Mouse (Mus musculus): Measurements from ENCODE around the gene Mageb4. TPM values are rescaled to one million over a fixed set of nuclear protein-coding genes. Genes with fewer than 3 reads are reported as not detected.
"Not testable (repeated sequence)": the region's sequence is repeated elsewhere in the genome, so short reads cannot be mapped to it uniquely, and the experiment has no call there.

Gene Mageb4
- polyA plus RNA-seq (2015; fragmentation: Nextera tagmentation; extraction: Ambion mirVana) = not detected in 2 replicates

DNA sequence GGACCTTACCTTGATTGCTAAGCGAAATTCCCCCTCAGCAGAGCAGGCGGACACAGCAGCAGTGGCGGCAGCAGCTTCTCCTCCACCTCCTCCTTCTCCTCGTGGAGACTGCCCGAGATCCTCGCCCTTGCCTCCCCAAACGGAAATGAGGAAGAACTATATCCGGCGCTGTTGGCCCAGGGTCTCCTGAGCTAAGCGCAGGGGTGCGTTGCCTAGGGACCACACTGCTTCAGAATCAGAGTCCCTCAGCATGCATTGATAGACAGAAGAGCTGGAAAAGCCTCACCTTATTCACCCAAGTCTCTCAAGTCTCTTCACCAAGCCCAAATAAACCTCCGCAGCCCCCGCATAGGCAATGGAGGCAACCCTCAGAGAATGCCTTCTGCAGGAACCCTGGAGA, at the start of gene Mageb4:
Gene Mageb4, minus strand, starts transcription at position 101 of the 400 bp plus-strand sequence.
- not testable (repeated sequence) for H3K27ac ChIP-seq (ENCODE audit: low read length); H3K36me3 ChIP-seq (ENCODE audit: insufficient read depth, low read length); H3K4me2 ChIP-seq (replicated peaks; ENCODE audit: low read depth, low read length); H3K4me3 ChIP-seq (ENCODE audit: low read length); H3K9ac ChIP-seq (replicated peaks; ENCODE audit: low read length); H3K4me1 ChIP-seq (ENCODE audit: insufficient read depth, low read length); H3K9me3 ChIP-seq (ENCODE audit: low read length); H3K27me3 ChIP-seq (ENCODE audit: insufficient read depth, low read length); ATAC-seq (ENCODE audit: low FRiP score, low TSS enrichment)
- no CpG with 5 or more reads among the region's 13 CpGs for WGBS

DNA sequence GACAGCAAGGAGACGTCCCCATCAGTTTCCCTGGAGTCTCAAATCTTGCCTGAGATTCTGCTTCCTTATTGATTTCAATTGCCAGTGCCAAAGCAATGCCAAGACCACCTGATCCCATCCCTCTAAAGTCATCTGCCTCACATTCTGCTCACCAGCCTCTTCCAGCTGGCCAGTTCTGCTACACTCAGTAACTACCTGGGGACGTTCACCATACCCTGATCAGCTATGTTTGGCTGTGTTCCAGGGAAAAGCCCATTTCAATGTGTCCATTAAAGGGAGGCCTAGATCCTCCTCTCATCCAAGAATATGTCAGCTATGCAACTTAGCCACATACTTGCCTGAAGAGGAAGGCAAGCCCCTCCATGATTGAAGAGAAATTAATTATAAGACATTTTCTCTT, 20.3 kb downstream of the Mageb4 start:
- H3K9me3 ChIP-seq (ENCODE audit: low read length); H3K4me2 ChIP-seq (replicated peaks; ENCODE audit: low read depth, low read length); H3K27ac ChIP-seq (ENCODE audit: low read length); ATAC-seq (ENCODE audit: low FRiP score, low TSS enrichment); H3K36me3 ChIP-seq (ENCODE audit: insufficient read depth, low read length); H3K9ac ChIP-seq (replicated peaks; ENCODE audit: low read length); H3K27me3 ChIP-seq (ENCODE audit: insufficient read depth, low read length); H3K4me3 ChIP-seq (ENCODE audit: low read length); H3K4me1 ChIP-seq (ENCODE audit: insufficient read depth, low read length): not testable (repeated sequence)
- 67% methylated on average over 1 of the region's 2 CpGs for WGBS

DNA sequence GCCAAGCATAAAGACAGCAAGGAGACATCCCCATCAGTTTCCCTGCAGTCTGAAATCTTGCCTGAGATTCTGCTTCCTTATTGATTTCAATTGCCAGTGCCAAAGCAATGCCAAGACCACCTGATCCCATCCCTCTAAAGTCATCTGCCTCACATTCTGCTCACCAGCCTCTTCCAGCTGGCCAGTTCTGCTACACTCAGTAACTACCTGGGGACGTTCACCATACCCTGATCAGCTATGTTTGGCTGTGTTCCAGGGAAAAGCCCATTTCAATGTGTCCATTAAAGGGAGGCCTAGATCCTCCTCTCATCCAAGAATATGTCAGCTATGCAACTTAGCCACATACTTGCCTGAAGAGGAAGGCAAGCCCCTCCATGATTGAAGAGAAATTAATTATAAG, 58.9 kb downstream of the Mageb4 start:
- H3K27me3 ChIP-seq (ENCODE audit: insufficient read depth, low read length); H3K4me2 ChIP-seq (replicated peaks; ENCODE audit: low read depth, low read length); H3K4me1 ChIP-seq (ENCODE audit: insufficient read depth, low read length); H3K4me3 ChIP-seq (ENCODE audit: low read length); H3K9ac ChIP-seq (replicated peaks; ENCODE audit: low read length); H3K36me3 ChIP-seq (ENCODE audit: insufficient read depth, low read length); H3K9me3 ChIP-seq (ENCODE audit: low read length); ATAC-seq (ENCODE audit: low FRiP score, low TSS enrichment); H3K27ac ChIP-seq (ENCODE audit: low read length): not testable (repeated sequence)
- no CpG with 5 or more reads among the region's 1 CpGs for WGBS

DNA sequence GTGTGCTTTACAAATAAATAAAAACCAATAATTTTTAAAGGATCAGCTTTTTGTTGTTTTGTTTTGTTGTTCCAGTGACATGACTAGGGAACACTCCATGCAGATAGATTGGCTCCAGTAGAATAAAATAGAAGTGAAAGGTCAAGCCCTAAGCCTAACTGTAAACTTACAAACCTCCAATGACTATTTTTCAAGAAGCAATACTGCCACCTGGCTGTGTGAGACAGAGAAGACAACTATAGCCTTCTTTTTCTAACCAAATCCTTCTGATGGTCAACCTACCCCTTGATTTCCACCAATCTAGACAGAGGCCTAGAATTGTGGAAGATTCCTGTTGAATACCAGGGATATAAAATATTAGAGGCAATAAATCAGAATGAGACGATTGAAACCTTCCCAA, 67.6 kb downstream of the Mageb4 start:
- H3K9ac ChIP-seq (replicated peaks; ENCODE audit: low read length) = no peak overlapping the region
- H3K27me3 ChIP-seq (ENCODE audit: insufficient read depth, low read length) = no peaks in the 10 kb centered on the region
- H3K9me3 ChIP-seq (ENCODE audit: low read length) = no peaks in the 10 kb centered on the region
- H3K4me2 ChIP-seq (replicated peaks; ENCODE audit: low read depth, low read length) = no peak overlapping the region
- no peaks in the 10 kb centered on the region for H3K4me1 ChIP-seq (ENCODE audit: insufficient read depth, low read length)
- no peak for ATAC-seq (ENCODE audit: low FRiP score, low TSS enrichment)
- no CpG with 5 or more reads among the region's 1 CpGs for WGBS
- H3K4me3 ChIP-seq (ENCODE audit: low read length) = no peak overlapping the region
- no peaks in the 10 kb centered on the region for H3K36me3 ChIP-seq (ENCODE audit: insufficient read depth, low read length)
- H3K27ac ChIP-seq (ENCODE audit: low read length) = no peak overlapping the region

Other genes starting within 250 kb of the Mageb4 start
- 0.96 and 1.3 TPM in 2 replicates for gene Nr0b1, start 113.3 kb downstream of the Mageb4 start, polyA plus RNA-seq (2015; fragmentation: Nextera tagmentation; extraction: Ambion mirVana)